Mouse (Mus musculus) G1E (cell line): ENCODE measurements around the gene Maneal. TPM values are rescaled to one million over a fixed set of nuclear protein-coding genes. Genes with fewer than 3 reads are reported as not detected.
A peak's percentile ranks its signal among the peaks of the same experiment; 100 is the strongest.

ENCODE experiments used
- ATAC-seq: 2 replicates; pipeline ENCODE4 v1.8.0; 2016; ENCODE audit warnings: mild to moderate bottlenecking; ENCODE audit not compliant: insufficient number of reproducible peaks, poor library complexity, low FRiP score, severe bottlenecking; ENCODE audit errors: extremely low read depth
- DNase-seq: peaks from one replicate; pipeline ENCODE4 v3.0.0; 2012; ENCODE audit warnings: low spot score
- H3K27me3 ChIP-seq: 2 replicates; pipeline ENCODE4 v1.6.1; 2012; ENCODE audit warnings: mild to moderate bottlenecking, low read length, inconsistent platforms; ENCODE audit not compliant: insufficient read depth
- H3K36me3 ChIP-seq: replicated peaks from 2 replicates; pipeline ENCODE3; 2012; ENCODE audit warnings: mild to moderate bottlenecking, inconsistent platforms
- H3K4me1 ChIP-seq: 2 replicates; pipeline ENCODE4 v1.6.1; 2012; ENCODE audit warnings: low read depth, low read length, inconsistent platforms, mixed read lengths; ENCODE audit not compliant: insufficient read depth
- H3K4me3 ChIP-seq: 2 replicates; pipeline ENCODE4 v1.5.1; 2012; ENCODE audit warnings: low read depth, mild to moderate bottlenecking, inconsistent platforms, low read length, moderate library complexity, mixed read lengths
- H3K9me3 ChIP-seq: replicated peaks from 2 replicates; pipeline ENCODE4 v1.6.1; 2012; ENCODE audit warnings: inconsistent platforms
- CTCF ChIP-seq: IDR thresholded peaks from 2 replicates; pipeline ENCODE4 v1.5.1; 2012; ENCODE audit warnings: low read depth, low read length, inconsistent platforms, mixed read lengths
- GATA1 ChIP-seq: IDR thresholded peaks from 2 replicates; pipeline ENCODE4 v1.6.1; 2012; ENCODE audit warnings: borderline replicate concordance, low read length, inconsistent platforms, mixed read lengths
- GATA2 ChIP-seq: IDR thresholded peaks from 2 replicates; pipeline ENCODE4 v1.6.1; 2012; ENCODE audit warnings: low read depth, low read length, inconsistent platforms, borderline replicate concordance
- POLR2AphosphoS5 ChIP-seq: IDR thresholded peaks from 2 replicates; pipeline ENCODE4 v1.6.1; 2012; ENCODE audit warnings: low read depth, low read length, inconsistent platforms; ENCODE audit not compliant: insufficient replicate concordance
- TAL1 ChIP-seq: conservative IDR thresholded peaks from 2 replicates; pipeline ENCODE4 v1.6.1; 2012; ENCODE audit warnings: low read depth, low read length, inconsistent platforms, mixed read lengths
- polyA plus RNA-seq: library from polyadenylated mRNA; stranded (reverse); fragments of >175 nt; gene quantifications from 2 replicates; pipeline ENCODE4 v1.2.3, GENCODE M21; 2012
- total RNA-seq, 2 experiments: library from RNA; stranded (forward) in 1 of 2; stranded (reverse) in 1 of 2; fragments of 200-1000 nt in 1 of 2; fragments of >200 nt in 1 of 2; fragmentation: Nextera tagmentation in 1 of 2; gene quantifications; 2 replicates each; pipeline ENCODE4 v1.2.3; 2014 to 2017

The Maneal gene
- total and polyA plus RNA-seq, 3 experiments: 0.33 TPM; not detected in 2

DNA sequence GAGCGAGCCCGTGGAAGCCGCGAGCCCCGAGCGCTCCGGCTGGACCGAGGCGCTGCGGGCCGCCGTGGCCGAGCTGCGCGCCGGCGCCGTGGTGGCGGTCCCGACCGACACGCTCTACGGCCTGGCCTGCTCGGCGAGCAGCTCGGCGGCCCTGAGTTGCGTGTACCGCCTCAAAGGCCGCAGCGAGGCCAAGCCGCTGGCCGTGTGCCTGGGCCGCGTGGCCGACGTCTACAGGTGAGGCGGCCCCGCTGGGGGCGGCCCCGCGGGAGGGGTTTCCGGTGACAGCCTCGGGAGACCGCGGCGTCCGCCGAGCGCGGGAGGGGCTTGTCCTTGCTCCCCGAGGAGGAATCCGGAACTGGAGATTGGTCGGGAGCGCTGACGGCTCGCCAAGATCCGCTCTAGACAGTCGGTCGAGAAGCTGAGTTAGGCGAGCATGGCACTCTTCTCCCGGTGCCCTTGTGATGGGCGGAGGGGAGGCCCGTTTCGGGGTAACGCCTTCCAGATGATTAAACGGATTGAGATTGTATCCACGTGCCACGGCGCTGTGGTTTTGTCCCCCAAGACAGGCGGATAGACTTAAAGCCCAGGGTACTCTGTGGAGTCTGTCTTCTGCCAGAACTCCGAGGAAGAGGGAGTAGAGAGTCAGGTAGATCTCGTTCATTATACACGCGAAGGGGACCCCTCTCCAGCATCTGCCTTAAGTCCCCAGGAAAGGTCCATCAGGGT lies 10.9 kb downstream of the Maneal start, which contains the start of gene 1110065P20Rik:
TSS of gene 1110065P20Rik (minus strand) at position 264 of the 726 bp plus-strand sequence.
- Histone ChIP-seq H3K4me1 (peaks cover 47% of the 10 kb centered on the region), H3K27me3 (no peaks in the 10 kb centered on the region), H3K4me3 (peak within 1 kb of the TSS; percentile 97), H3K36me3 (peaks cover 76% of the 10 kb centered on the region), H3K9me3 (no peaks in the 10 kb centered on the region)
- DNase-seq (peak; percentile 89), ATAC-seq (peak; percentile 55)
- TF ChIP-seq TAL1 (no peak), GATA2 (no peak), POLR2AphosphoS5 (no peak), CTCF (no peak), GATA1 (no peak)

DNA sequence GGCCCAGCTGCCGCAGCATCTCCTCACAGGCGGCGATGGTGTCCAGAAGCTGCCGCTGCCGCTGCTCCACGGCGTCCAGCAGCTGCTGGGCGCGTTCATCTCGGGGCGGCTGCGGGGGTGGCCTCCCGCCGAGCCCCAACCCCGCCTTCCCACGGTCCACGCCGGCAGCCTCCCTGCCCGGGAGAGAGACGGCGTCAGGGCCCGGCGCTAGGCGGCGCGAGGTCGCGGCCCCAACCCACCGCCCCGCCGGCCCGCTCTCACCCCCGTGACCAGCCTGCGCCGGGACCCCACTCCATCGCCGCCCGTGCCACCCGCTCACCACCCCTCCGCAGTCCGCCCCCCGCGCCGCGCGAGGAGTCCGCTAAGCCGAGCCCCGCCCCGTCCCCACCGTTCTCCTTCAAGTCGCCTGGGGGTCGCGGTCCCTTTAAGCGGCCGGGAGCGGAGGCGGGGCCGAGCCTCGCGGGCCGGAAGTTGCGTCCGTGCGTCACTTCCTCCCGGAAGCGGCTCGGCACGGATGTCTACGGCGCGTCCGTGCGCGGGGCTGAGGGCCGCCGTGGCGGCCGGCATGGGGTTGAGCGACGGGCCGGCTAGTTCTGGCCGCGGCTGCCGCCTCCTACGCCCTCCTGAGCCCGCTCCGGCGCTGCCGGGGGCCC lies 11.6 kb downstream of the Maneal start, which contains the start of gene Yrdc:
TSS of gene Yrdc (plus strand) at position 419 of the 653 bp plus-strand sequence.
- peak; percentile 54 for ATAC-seq
- peak; percentile 94 for DNase-seq
- TF ChIP-seq POLR2AphosphoS5: no peak
- no peak for TF ChIP-seq GATA1
- TF ChIP-seq CTCF: no peak
- TF ChIP-seq TAL1: no peak
- no peak for TF ChIP-seq GATA2
- Histone ChIP-seq H3K9me3 (no peaks in the 10 kb centered on the region), H3K27me3 (no peaks in the 10 kb centered on the region), H3K4me3 (peak within 1 kb of the TSS; percentile 97), H3K4me1 (peaks cover 48% of the 10 kb centered on the region), H3K36me3 (peaks cover 75% of the 10 kb centered on the region)

- no peak for DNase-seq
- peaks cover 48% of the 10 kb centered on the region for H3K4me1 ChIP-seq
- H3K27me3 ChIP-seq: no peaks in the 10 kb centered on the region
- no peak; the same call in 1 of the 2 replicates for ATAC-seq
- no peaks in the 10 kb centered on the region for H3K9me3 ChIP-seq
- H3K4me3 ChIP-seq: peak overlapping the region; percentile 97
- peaks cover 76% of the 10 kb centered on the region for H3K36me3 ChIP-seq
- no peak for TF ChIP-seq GATA1
- TF ChIP-seq GATA2: no peak
- TF ChIP-seq CTCF: no peak
These were observed 12.2 kb downstream of the Maneal start for GRCm38 (mm10) chr4:124849631-124850260.

- peak; percentile 43; the same call in 1 of the 2 replicates for ATAC-seq
- no peak overlapping the region; the same call in 1 of the 2 replicates for H3K4me3 ChIP-seq
- peaks cover 76% of the 10 kb centered on the region for H3K36me3 ChIP-seq
- H3K27me3 ChIP-seq: no peaks in the 10 kb centered on the region
- H3K9me3 ChIP-seq: no peaks in the 10 kb centered on the region
- DNase-seq: peak; percentile 62
- no peak for TF ChIP-seq GATA2
- peak; percentile 90 for TF ChIP-seq CTCF
- H3K4me1 ChIP-seq: peaks cover 42% of the 10 kb centered on the region
These were observed 14.4 kb downstream of the Maneal start for GRCm38 (mm10) chr4:124847573-124847972.

- peaks cover 95% of the 10 kb centered on the region for H3K36me3 ChIP-seq
- no peaks in the 10 kb centered on the region for H3K27me3 ChIP-seq
- ATAC-seq (no peak), DNase-seq (peak; percentile 36)
- H3K4me3 ChIP-seq: no peak overlapping the region
- H3K9me3 ChIP-seq: 0 out of 2 replicates have a peak, but pooled peaks cover 3% of the 10 kb centered on the region
- TF ChIP-seq CTCF (peak; percentile 69), POLR2AphosphoS5 (no peak), GATA2 (no peak), GATA1 (no peak)
- peaks cover 18% of the 10 kb centered on the region for H3K4me1 ChIP-seq
These were observed 18.5 kb downstream of the Maneal start for GRCm38 (mm10) chr4:124843493-124843892.

- Histone ChIP-seq H3K27me3 (no peaks in the 10 kb centered on the region), H3K4me3 (no peak overlapping the region), H3K36me3 (peaks cover 97% of the 10 kb centered on the region), H3K9me3 (0 out of 2 replicates have a peak, but pooled peaks cover 3% of the 10 kb centered on the region), H3K4me1 (peaks cover 5% of the 10 kb centered on the region)
- DNase-seq (no peak), ATAC-seq (no peak)
- TF ChIP-seq GATA1 (no peak), POLR2AphosphoS5 (no peak), GATA2 (no peak), TAL1 (no peak), CTCF (no peak)
These were observed 21.0 kb downstream of the Maneal start for GRCm38 (mm10) chr4:124840998-124841397.
